Mouse (Mus musculus) spleen, adult 2 months (tissue): ENCODE measurements at regions not wholly inside any gene's neighbourhood (a gene's known extent, or its start where the extent isn't known, plus 50 kb on each side); places are given as distances from the start of the nearest gene placed in this dataset.

Experiments
- CTCF ChIP-seq: fragments of 200-500 bp; IDR thresholded peaks from 2 replicates; pipeline ENCODE4 v1.5.1; 2011; ENCODE audit warnings: mild to moderate bottlenecking, inconsistent platforms; ENCODE audit not compliant: insufficient read depth, insufficient read length, insufficient replicate concordance; ENCODE audit errors: extremely low read depth
- POLR2A ChIP-seq: fragments of 200-500 bp; IDR thresholded peaks from 2 replicates; pipeline ENCODE4 v1.6.1; 2011; ENCODE audit warnings: low read depth, low read length, inconsistent platforms

- no peak for TF ChIP-seq POLR2A
- TF ChIP-seq CTCF, result no peak
These were observed 141.4 kb downstream of the Rybp start for GRCm38 (mm10) chr6:100145869-100146268.
